Mouse (Mus musculus) cerebellum, adult 18-20 months (tissue): ENCODE measurements at regions not wholly inside any gene's neighbourhood (a gene's known extent, or its start where the extent isn't known, plus 50 kb on each side); places are given as distances from the start of the nearest gene placed in this dataset.
"Not testable (repeated sequence)": the region's sequence is repeated elsewhere in the genome, so short reads cannot be mapped to it uniquely, and the experiment has no call there.

ENCODE experiments used
- DNase-seq, 2 experiments: peaks; one replicate each; pipeline ENCODE4 v3.0.0; 2021

GRCm38 (mm10) chr13:52217066-52217465, 314.0 kb downstream of the Diras2 start:
- no peak for DNase-seq

- no peak for DNase-seq
Measured at GRCm38 (mm10) chr13:52217741-52218140, 313.3 kb downstream of the Diras2 start.

- no peak for DNase-seq
Measured at GRCm38 (mm10) chr13:52222315-52223097, 308.6 kb downstream of the Diras2 start.

GRCm38 (mm10) chr13:52223098-52223962, 307.7 kb downstream of the Diras2 start:
- peak; percentile 49 to 53 for DNase-seq

- no peak for DNase-seq
Measured at GRCm38 (mm10) chr13:52233971-52234370, 297.1 kb downstream of the Diras2 start.

- DNase-seq, result no peak
Measured at GRCm38 (mm10) chr13:52236105-52236504, 295.0 kb downstream of the Diras2 start.

GRCm38 (mm10) chr13:52239563-52239962, 291.5 kb downstream of the Diras2 start:
- DNase-seq, result no peak

- DNase-seq, result no peak
Measured at GRCm38 (mm10) chr13:52241761-52242160, 289.3 kb downstream of the Diras2 start.

- DNase-seq, result no peak
Measured at GRCm38 (mm10) chr13:52249492-52249891, 281.6 kb downstream of the Diras2 start.

GRCm38 (mm10) chr13:52250371-52250770, 280.7 kb downstream of the Diras2 start:
- no peak for DNase-seq

GRCm38 (mm10) chr13:52252303-52252702, 278.8 kb downstream of the Diras2 start:
- DNase-seq, result no peak

- not testable (repeated sequence) for DNase-seq
Measured at GRCm38 (mm10) chr13:52252726-52253125, 278.4 kb downstream of the Diras2 start.

GRCm38 (mm10) chr13:52253138-52253537, 277.9 kb downstream of the Diras2 start:
- peak; percentile 48 to 53 for DNase-seq

- peak; percentile 55 to 75 for DNase-seq
Measured at GRCm38 (mm10) chr13:52254185-52254584, 276.9 kb downstream of the Diras2 start.

- peak in 1 of 2 experiments; percentile 14 for DNase-seq
Measured at GRCm38 (mm10) chr13:52255697-52256096, 275.4 kb downstream of the Diras2 start.

GRCm38 (mm10) chr13:52258373-52258772, 272.7 kb downstream of the Diras2 start:
- DNase-seq, result no peak

GRCm38 (mm10) chr13:52262949-52263550, 268.0 kb downstream of the Diras2 start:
- DNase-seq, result no peak

GRCm38 (mm10) chr13:52268279-52268678, 262.8 kb downstream of the Diras2 start:
- DNase-seq, result no peak

- no peak for DNase-seq
Measured at GRCm38 (mm10) chr13:52273502-52274246, 257.4 kb downstream of the Diras2 start.

GRCm38 (mm10) chr13:52275196-52275595, 255.9 kb downstream of the Diras2 start:
- DNase-seq, result no peak

GRCm38 (mm10) chr13:52275675-52276074, 255.4 kb downstream of the Diras2 start:
- DNase-seq, result peak; percentile 70 to 75

- no peak for DNase-seq
Measured at GRCm38 (mm10) chr13:52277195-52277594, 253.9 kb downstream of the Diras2 start.

- no peak for DNase-seq
Measured at GRCm38 (mm10) chr13:52278831-52279230, 252.2 kb downstream of the Diras2 start.
